ENCODE assay signal across 8 mouse cellular contexts in genomic region chr2:148681461-148681891, GRCm38 (mm10). TPM values are rescaled to one million over a fixed set of nuclear protein-coding genes. Genes with fewer than 3 reads are reported as not detected.
A peak's percentile ranks its signal among the peaks of the same experiment; 100 is the strongest.
DNase-seq lines count a peak whose midpoint lies in the region; ATAC-seq lines count a peak whose summit lies in the region.

No protein-coding gene starts in this region.

- H3K9ac ChIP-seq in hindbrain, embryonic 12.5 days = peak overlapping the region; percentile 83

- H3K4me3 ChIP-seq in hindbrain, embryonic 12.5 days = peak overlapping the region; percentile 85

- no peaks in the 10 kb centered on the region for H3K9me3 ChIP-seq in hindbrain, embryonic 12.5 days (replicated peaks)

- intact Hi-C loops in left cerebral cortex, postnatal 4 days (cut with DNase I) = no loop called here

- H3K4me1 ChIP-seq in hindbrain, embryonic 12.5 days = peaks cover 36% of the 10 kb centered on the region

- H3K4me2 ChIP-seq in hindbrain, embryonic 12.5 days (replicated peaks) = peak overlapping the region; percentile 86

- peak overlapping the region; percentile 90 for H3K27ac ChIP-seq in hindbrain, embryonic 12.5 days

- DNase-seq in ovary, adult 18-20 months (ENCODE audit: low spot score) = peak; percentile 39
- DNase-seq in ovary, postnatal 36 days (ENCODE audit: low spot score) = no peak
- peak; percentile 47 to 59 for DNase-seq in cerebellum, adult 18-20 months
- DNase-seq in forelimb bud, embryonic 11.5 days (ENCODE audit: low read depth, low spot score) = peak; percentile 45
- peak; percentile 55 for DNase-seq in left cerebral cortex, postnatal 4 days
- DNase-seq in spleen, postnatal 4 days (ENCODE audit: low spot score in 2 of 2) = peak; percentile 64 to 82

- peak; percentile 67 for ATAC-seq in hindbrain, embryonic 12.5 days (ENCODE audit: low FRiP score)
- ATAC-seq in megakaryocyte progenitor cell, adult 5-6 weeks (replicated peaks; ENCODE audit: poor library complexity) = peak; percentile 54

- no peaks in the 10 kb centered on the region for H3K27me3 ChIP-seq in hindbrain, embryonic 12.5 days

- 10% methylated on average over 17 of the region's 17 CpGs for WGBS in hindbrain, embryonic 12.5 days

- H3K36me3 ChIP-seq in hindbrain, embryonic 12.5 days = peaks cover 28% of the 10 kb centered on the region

RNA-seq across cellular contexts. Expression of gene Gzf1, which starts 0.7 kb away (rescaled TPM):
- 21.4 and 22.5 TPM in 2 replicates for polyA plus RNA-seq in hindbrain, embryonic 12.5 days (2016; fragmentation: Nextera tagmentation; extraction: Ambion mirVana)
- 10 to 100 TPM; 21.2 to 21.6 TPM for total RNA-seq in left cerebral cortex, postnatal 4 days (2021)
- total RNA-seq in megakaryocyte progenitor cell, adult 5-6 weeks (2015) = 15.4 and 16.1 TPM in 2 replicates
- 18.7 and 20.9 TPM in 2 replicates for total RNA-seq in megakaryocyte progenitor cell, adult 5-6 weeks (2017)

RNA-seq across cellular contexts. Expression of gene Nxt1, which starts 9.1 kb away (rescaled TPM):
- polyA plus RNA-seq in hindbrain, embryonic 12.5 days (2016; fragmentation: Nextera tagmentation; extraction: Ambion mirVana) = 70.5 and 72.4 TPM in 2 replicates
- 10 to 100 TPM; 11.4 to 12.6 TPM for total RNA-seq in left cerebral cortex, postnatal 4 days (2021)
- total RNA-seq in megakaryocyte progenitor cell, adult 5-6 weeks (2015) = 109 and 113 TPM in 2 replicates
- total RNA-seq in megakaryocyte progenitor cell, adult 5-6 weeks (2017) = 48.6 and 50.6 TPM in 2 replicates

RNA-seq across cellular contexts. Expression of gene Napb, which starts 50.8 kb away (rescaled TPM):
- polyA plus RNA-seq in hindbrain, embryonic 12.5 days (2016; fragmentation: Nextera tagmentation; extraction: Ambion mirVana) = 25.6 and 30.6 TPM in 2 replicates
- total RNA-seq in left cerebral cortex, postnatal 4 days (2021) = 100 to 1,000 TPM; 122 to 135 TPM
- total RNA-seq in megakaryocyte progenitor cell, adult 5-6 weeks (2015) = 0.64 and 0.81 TPM in 2 replicates
- 0.37 and 0.84 TPM in 2 replicates for total RNA-seq in megakaryocyte progenitor cell, adult 5-6 weeks (2017)

Comparison
In these comparisons a context has a peak if more than half of its experiments do, and no peak if none do; other contexts are left out.
1. RNA of gene Napb, which starts 50.8 kb away (total RNA-seq): 122 to 135 TPM in left cerebral cortex, postnatal 4 days; 0.37 to 0.84 TPM in megakaryocyte progenitor cell, adult 5-6 weeks; every median in the first group is over 10 times any median in the second.